Mouse (Mus musculus) heart, adult 18-20 months (tissue): ENCODE results near the gene Adm. TPM values are rescaled to one million over a fixed set of nuclear protein-coding genes. Genes with fewer than 3 reads are reported as not detected.
"Not testable (repeated sequence)": the region's sequence is repeated elsewhere in the genome, so short reads cannot be mapped to it uniquely, and the experiment has no call there.

Experiments
- DNase-seq, 2 experiments: peaks; one replicate each; pipeline ENCODE4 v3.0.0; 2021 to 2022; ENCODE audit warnings: mixed read lengths in 1 of 2
- total RNA-seq, 2 experiments: library from RNA; stranded (reverse); gene quantifications; 2 replicates each; pipeline ENCODE4 v1.2.3; 2021

The Adm gene
- total RNA-seq, 2 experiments from 2014 or later = 7.5 to 8.8 TPM

DNA sequence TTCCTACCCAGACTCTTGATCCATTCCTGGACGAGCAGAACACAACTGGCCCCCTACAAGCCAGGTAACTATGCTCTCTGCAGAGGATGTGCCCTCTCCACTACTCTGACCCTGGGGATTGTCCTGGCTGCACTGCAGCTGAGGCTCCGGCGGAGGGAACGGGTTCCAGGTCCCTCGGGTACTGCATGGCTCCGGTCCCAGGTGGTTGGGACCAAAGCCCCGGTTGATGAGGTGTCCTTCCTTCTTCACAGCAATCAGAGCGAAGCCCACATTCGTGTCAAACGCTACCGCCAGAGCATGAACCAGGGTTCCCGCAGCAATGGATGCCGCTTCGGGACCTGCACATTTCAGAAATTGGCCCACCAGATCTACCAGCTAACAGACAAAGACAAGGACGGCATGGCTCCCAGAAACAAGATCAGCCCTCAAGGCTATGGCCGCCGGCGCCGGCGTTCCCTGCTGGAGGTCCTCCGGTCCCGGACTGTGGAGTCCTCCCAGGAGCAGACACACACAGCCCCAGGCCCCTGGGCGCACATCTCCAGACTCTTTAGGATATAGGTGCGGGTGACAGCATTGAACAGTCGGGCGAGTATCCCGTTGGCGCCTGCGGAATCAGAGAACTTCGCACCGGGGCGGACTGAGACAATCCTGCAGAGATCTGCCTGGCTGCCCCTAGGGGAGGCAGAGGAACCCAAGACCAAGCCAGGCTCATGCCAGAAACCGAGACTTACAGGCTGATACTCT lies 1.3 kb downstream of the Adm start:
- peak; percentile 63 to 76 for DNase-seq

DNA sequence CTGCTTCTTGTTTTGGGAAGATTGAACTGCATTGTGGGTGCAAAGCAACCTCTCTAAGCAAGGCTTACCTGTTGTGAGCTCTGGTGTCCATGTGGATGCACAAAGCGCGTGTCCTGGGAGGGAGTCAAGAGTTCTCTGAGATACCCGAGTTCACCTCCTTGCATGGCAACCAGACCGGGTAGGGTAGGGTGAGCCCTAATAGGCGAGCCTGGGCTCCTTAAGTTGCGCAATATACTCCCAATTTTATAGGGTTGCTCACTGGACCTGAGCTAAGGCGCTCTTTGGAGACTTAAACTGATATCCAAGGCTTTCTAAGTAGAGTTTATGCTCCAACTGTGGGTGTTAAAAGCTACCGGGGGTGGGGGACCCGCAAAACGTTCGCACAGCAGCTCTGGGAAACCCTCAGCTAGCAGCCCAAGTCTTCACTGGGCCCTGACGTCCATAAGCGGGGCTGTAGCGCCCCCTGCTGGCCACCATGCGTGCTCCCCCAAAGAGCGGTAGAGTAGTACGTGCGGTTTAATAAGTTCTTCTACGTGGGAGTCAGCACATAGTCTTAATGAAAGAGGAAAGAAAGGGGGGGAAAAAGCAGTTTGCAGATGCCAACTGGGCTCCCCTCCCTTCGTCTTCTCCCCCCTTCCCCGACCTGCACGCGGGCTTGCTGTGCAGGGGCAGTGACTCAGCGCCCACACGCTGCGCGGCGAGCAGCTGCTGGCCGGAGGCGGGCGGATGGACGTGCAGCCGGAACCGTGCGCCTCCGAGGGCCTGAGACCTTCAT lies 2.6 kb downstream of the Adm start:
- peak; percentile 89 to 90 for DNase-seq

GRCm38 (mm10) chr7:110631136-110631888 lies 3.9 kb downstream of the Adm start:
- peak; percentile 50 to 62 for DNase-seq

GRCm38 (mm10) chr7:110635929-110636328 lies 8.5 kb downstream of the Adm start:
- no peak for DNase-seq

DNA sequence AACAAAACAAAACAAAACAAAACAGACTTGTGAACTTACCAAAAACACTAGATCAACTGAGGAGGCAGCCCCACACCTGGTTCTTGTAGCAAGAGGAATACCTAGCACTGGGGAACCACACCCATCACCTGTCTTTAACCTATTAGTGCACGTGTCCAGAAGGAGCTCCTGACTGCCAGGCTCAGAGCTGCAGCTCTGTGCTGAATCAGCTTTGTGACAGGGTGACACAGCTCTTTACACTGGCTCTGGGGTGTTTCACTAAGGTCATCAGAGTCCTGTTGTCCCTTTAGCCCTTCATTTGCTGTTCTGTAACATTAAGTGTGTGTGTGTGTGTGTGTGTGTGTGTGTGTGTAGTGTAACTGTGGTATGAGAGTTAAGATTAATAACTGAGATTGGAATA lies 9.1 kb downstream of the Adm start:
- DNase-seq = no peak

DNA sequence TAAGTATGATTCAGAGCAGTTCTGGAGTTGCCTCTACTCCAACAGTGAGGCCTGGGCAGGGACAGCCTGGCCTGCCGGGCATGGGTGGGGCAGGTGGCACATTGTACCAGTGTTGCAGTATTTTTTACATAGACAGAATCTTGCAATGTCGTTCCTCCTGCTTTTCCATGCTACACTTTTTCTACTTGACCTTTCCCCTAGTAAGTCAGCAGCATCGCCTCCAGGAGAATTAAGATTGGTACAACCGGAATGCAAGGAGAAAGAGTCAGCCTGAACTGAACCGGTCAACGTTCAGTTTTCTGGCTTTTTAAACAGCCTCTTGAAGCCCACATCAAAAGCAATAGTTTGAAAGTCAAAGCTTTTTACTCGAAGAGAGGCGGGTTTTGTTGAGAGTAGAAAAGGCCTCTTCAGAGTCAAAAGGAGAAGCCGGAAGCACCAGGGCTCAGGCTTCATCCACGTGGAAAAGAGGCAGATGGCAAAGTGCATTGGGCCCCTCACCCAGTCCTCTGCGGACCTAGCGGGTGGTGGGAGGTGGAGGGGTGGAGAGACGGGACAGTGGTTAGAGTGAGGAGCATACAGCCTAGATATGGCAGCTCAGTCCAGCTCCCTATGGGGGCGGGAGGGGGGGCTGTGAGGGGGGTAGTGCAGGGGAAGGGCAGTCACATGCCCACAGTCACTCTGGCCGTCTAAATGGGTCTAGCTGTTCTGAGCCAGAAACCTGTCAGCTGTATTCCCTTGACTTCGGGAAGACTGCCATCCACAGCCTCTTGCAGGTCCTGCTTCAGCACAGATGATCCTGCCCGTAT lies 11.0 kb downstream of the Adm start:
- peak; percentile 56 to 71 for DNase-seq

DNA sequence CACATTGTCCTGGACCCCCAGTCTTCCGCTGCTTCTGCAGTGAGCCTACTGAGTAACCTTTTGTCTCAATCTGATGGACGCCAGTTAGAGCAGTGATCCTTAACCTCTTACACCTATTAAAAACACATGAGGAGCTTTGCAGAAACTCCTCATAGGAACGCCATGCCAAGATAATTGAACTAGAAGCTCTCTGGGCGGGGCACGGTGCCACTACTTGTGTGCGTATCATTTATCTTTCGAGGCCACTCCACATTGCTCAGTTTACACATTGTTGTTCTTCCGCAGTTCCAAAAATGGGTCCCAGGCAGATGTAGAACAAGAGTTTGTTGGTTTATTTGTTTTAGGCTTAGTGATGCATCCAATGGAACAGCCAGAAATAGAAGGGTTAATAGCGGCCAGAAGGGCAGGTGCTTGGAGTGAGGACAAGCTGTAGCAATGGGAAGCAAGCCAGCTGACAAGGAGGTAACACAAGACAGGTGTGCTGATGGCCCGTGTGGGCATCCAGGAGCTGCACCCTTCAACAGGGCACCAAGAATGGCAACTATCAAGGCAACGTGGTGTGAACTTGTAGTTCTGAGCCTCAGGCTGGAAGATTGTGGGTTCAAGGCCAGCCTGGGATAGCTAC lies 11.9 kb downstream of the Adm start:
- no peak for DNase-seq

GRCm38 (mm10) chr7:110639958-110640357 lies 12.5 kb downstream of the Adm start:
- DNase-seq = not testable (repeated sequence)

DNA sequence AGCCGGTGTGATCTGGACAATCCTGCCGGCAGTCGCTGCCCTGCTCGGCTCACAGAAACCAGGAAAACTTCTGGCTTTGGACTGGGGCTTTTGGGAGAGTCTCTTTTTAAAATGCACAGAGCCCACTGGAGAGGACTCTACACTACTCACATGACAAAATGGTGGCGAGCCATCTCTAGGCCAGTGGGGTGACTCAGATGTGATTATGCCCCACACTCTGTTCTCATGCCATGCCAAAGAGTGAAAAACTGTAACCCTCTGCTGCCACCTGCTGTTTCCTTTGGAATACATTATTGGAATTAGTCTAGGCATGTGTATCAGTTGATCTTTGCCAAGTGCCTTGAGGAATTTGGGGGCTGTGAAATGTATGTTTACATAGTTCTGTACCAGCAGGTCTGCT lies 17.9 kb downstream of the Adm start:
- peak; percentile 67 to 86 for DNase-seq

DNA sequence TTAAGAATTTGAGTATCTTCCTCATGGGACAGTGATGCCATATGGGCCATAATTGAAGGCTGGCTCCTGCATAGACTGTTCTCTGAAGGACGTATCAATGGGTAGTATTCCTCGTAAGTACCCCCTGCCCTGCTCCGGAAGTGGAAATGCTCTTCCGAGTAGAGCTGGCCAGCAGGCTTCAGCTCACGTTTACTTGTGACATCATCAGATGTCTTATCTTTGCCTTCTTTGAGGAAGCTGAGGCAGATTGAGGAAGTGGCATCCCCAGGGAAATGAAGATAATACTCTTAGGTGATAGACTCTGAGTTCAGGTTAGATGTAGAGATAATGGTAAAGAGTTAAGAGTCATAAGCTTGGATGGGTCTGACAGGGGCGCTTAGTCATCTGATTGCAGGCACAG lies 18.4 kb downstream of the Adm start:
- no peak for DNase-seq

DNA sequence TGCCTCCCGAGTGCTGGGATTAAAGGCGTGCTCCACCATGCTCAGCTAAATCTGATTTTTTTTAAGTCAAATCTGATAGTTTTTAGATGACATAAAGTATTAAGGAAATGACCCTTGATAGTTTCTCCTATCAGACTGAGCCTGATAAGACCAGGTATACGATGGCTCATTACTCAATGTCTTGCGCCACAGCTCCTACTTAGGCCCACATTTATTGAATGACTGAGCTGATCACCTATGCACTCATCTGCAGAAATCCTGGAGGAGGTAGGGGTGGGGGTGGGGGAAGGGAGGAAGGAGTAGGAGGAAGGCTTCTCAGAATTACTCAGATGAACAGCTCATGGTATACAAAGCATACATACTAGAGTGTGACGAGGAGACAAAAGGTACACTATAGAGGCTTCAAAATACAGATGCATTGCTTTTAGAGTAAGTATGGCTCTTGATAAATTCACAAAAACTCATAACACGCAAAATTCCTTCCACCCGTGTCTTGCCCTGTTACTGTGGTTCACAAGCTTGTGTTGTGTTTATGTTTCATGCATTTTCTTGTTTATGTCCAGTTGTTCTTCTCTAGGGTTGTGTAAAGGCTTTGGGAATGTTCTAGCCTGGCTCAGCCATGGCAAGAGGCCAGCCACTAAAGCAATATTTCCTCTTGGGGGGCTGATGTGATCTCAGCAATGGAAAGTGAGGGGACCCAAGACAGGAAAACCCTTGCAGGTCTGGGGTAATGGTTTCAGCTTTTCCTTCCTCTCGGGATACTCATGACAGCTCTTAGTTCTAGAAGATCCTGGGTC lies 19.3 kb downstream of the Adm start:
- DNase-seq = no peak

GRCm38 (mm10) chr7:110647559-110648454 lies 20.3 kb downstream of the Adm start:
- DNase-seq = peak in 1 of 2 experiments; percentile 33

DNA sequence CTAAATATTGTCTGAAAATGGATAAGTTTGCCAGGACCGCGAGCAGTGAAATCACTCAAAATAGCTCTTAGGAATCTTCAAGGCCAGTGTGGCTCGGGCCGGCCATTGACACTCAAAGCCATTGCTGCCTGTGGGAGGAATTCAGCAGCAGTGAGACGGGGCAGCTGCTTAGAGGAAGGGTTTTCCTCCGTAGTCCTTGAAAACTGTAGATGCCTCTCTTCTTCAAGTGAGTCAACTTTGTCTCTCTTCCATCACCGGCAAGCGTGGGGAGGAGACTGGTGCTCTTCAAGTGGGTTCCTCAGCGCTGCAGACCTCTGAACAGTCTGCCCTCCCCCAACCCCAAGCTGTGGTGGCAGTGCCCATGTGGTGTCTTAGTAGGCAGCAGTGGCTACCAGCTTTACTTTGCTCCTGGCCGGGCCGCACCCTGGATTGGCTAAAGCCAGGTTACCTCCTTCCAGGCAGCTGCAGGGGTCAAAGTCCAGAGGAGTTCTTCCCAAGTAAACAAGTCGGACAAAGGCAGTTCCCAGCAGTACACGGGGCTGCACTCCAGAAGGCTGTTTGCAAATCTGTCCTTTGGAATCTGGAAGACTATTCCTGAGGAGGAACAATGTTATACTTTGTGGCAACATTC lies 21.1 kb downstream of the Adm start:
- peak; percentile 66 to 72 for DNase-seq

DNA sequence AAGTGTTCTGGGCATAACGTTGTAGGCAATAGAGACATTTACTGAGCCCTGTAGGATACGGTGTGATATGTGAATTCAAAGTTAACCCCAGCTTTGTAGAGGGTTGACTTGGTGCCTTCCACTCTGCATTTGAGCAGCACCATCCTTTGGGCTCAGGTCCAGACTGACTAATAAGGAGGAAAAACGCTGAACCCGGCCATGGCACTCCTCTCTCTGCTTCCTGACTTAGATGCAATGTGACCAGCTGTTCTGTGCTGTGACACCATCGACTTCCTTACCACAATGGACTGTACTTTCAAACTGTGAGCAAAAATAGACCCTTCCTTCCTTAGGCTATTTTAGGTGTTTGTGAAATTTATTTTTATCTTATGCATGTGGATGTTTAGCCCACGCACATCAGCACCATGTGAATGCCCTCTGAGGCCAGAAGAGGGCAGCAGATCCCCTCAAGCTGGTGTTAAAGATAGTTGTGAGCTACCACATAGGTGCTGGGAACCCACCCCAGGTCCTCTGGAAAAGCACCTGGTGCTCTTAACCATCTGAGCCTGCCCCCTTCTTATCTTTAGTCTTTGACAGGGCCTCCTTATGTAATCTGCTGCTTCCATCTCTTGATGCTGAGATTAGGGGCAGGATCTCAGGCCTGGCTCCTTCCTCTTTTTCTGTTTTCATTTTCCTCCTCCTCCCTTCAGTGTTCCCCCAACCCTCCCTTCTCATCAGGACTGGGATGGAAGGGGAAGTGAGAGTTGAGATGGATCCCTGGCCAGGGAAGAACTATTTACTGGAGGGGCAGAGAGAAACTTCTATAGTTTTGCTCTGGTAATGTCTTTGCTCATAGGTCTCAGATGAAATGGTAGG lies 21.9 kb downstream of the Adm start:
- peak in 1 of 2 experiments; percentile 35 for DNase-seq

DNA sequence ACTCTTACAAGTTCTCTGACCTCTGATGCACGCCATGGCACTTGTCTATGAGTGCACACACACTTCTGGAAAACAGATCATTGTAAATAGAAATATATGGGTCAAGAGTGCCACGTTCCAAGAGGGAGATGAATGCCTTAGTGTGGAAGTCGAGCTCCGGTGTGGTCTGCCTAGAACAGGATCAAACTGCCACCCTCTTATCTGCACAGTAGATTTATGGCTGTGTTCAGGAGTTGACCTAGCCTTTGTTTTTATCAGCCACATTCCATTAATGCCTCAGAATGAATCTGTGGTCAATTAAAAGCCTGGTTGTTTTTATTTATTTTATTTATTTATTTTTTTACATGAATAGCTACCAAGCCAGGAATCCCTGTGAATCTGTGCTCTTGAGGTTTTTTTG lies 23.0 kb downstream of the Adm start:
- DNase-seq = no peak

GRCm38 (mm10) chr7:110651091-110651490 lies 23.6 kb downstream of the Adm start:
- no peak for DNase-seq

DNA sequence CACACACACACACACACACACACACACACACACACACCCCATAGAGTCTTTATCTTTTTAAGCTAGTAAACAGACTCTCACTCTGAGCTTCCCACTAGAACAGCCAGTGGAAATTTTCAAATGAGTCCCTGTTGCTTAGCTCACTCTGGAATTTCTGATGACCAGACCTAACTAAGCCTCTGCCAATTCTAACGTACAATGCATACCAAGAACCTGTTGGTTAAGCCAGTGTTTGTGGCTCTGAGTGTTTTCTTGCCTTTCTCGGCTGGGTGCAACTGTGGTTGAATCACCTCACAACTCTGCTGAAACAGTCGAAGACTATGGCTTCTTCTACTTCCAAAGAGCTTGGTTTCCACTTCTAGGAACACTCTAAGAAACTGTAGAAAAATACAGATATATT lies 27.8 kb downstream of the Adm start:
- no peak for DNase-seq

- no peak for DNase-seq
Measured at GRCm38 (mm10) chr7:110655966-110656365, 28.5 kb downstream of the Adm start.
